21 mouse cellular contexts compared by ENCODE assay signal in genomic region chr7:94898088-94898487, GRCm38 (mm10).
"Had no signal": no experiment of that assay in that cellular context is flagged by ENCODE, and none has a peak within 500 bp of the region (broad histone marks: within the 10 kb centered on the region; RNA-seq: fewer than 3 reads in every experiment).

No protein-coding gene starts in this region.

- H3K4me3 ChIP-seq: limb, embryonic 10.5 days; limb, embryonic 13.5 days; liver, embryonic 12.5 days; liver, embryonic 15.5 days; midbrain, embryonic 15.5 days; myocyte; neural tube, embryonic 13.5 days had no signal

- H3K27ac ChIP-seq: limb, embryonic 10.5 days; limb, embryonic 13.5 days; liver, embryonic 12.5 days; liver, embryonic 15.5 days; macrophage; midbrain, embryonic 15.5 days; neural tube, embryonic 13.5 days; stomach, postnatal 0 days had no signal

- H3K27me3 ChIP-seq: limb, embryonic 13.5 days; liver, embryonic 12.5 days; liver, embryonic 15.5 days; midbrain, embryonic 15.5 days; neural tube, embryonic 13.5 days had no signal

- ATAC-seq: liver, embryonic 12.5 days; midbrain, embryonic 15.5 days had no signal

- H3K36me3 ChIP-seq: limb, embryonic 10.5 days; limb, embryonic 13.5 days; liver, embryonic 12.5 days; liver, embryonic 15.5 days; midbrain, embryonic 15.5 days; neural tube, embryonic 13.5 days had no signal

- H3K9ac ChIP-seq: limb, embryonic 13.5 days; liver, embryonic 12.5 days; liver, embryonic 15.5 days; midbrain, embryonic 15.5 days; neural tube, embryonic 13.5 days had no signal

- H3K4me1 ChIP-seq: limb, embryonic 10.5 days; limb, embryonic 13.5 days; liver, embryonic 12.5 days; liver, embryonic 15.5 days; midbrain, embryonic 15.5 days; neural tube, embryonic 13.5 days had no signal

- H3K4me2 ChIP-seq: limb, embryonic 13.5 days; liver, embryonic 12.5 days; liver, embryonic 15.5 days; midbrain, embryonic 15.5 days; neural tube, embryonic 13.5 days had no signal

- DNase-seq: kidney, adult 18-20 months; kidney, adult 9 months; kidney, postnatal 14 days; kidney, postnatal 4 days; layer of hippocampus, adult 9-11 months; liver; lung, adult 18-20 months; retina, postnatal 1 day; right cerebral cortex, postnatal 4 days; thymus, adult 2 months; thymus, postnatal 14 days; thymus, postnatal 4 days had no signal

- H3K9me3 ChIP-seq: limb, embryonic 10.5 days; limb, embryonic 13.5 days; liver, embryonic 12.5 days; liver, embryonic 15.5 days; midbrain, embryonic 15.5 days; neural tube, embryonic 13.5 days had no signal
